Mouse (Mus musculus): Measurements from ENCODE around the gene Gm10160. TPM values are rescaled to one million over a fixed set of nuclear protein-coding genes. Genes with fewer than 3 reads are reported as not detected.

Gene Gm10160
- total RNA-seq, 2 experiments from 2014 or later = not detected

- intact Hi-C loops (cut with DNase I) = loop anchor here (1.0 to 2.0 kb wide), 3 partner anchors 31 to 104 kb away; partner anchors contain the start of gene 3110040N11Rik
- peak; percentile 88 to 89 for DNase-seq
Observed at GRCm38 (mm10) chr7:81829379-81829894, 26.2 kb downstream of the Gm10160 start, which contains the start of gene Btbd1. Btbd1 (minus strand) TSS chr7:81829431.

GRCm38 (mm10) chr7:81828681-81829378 is 26.8 kb downstream of the Gm10160 start:
- intact Hi-C loops (cut with DNase I) = loop anchor here (1.0 to 2.0 kb wide), 3 partner anchors 32 to 104 kb away; partner anchors contain the start of gene 3110040N11Rik
- peak; percentile 61 to 82 for DNase-seq

- intact Hi-C loops (cut with DNase I) = loop anchor here (2.0 kb wide), 2 partner anchors 33 to 39 kb away; partner anchors contain the start of gene 3110040N11Rik
- peak; percentile 13 to 14 for DNase-seq
Observed at GRCm38 (mm10) chr7:81827806-81828667, 27.6 kb downstream of the Gm10160 start.

- intact Hi-C loops (cut with DNase I) = no loop called here
- DNase-seq = peak; percentile 22 to 33
Observed at GRCm38 (mm10) chr7:81825381-81825780, 30.2 kb downstream of the Gm10160 start.

GRCm38 (mm10) chr7:81824906-81825305 is 30.7 kb downstream of the Gm10160 start:
- intact Hi-C loops (cut with DNase I) = no loop called here

GRCm38 (mm10) chr7:81806067-81806466 is 49.5 kb downstream of the Gm10160 start:
- no peak for DNase-seq
- intact Hi-C loops (cut with DNase I) = no loop called here

More at GRCm38 (mm10) chr7:81824906-81825305, 30.7 kb downstream of the Gm10160 start:
- DNase-seq = no peak

Other genes with a start within 250 kb of the Gm10160 start
- 100 to 1,000 TPM in 1 of 2 experiments, 10 to 100 TPM in 1; 89.6 to 108 TPM for gene Homer2, start 148.3 kb downstream of the Gm10160 start, total RNA-seq (2021)
- gene Ramac, start 92.9 kb downstream of the Gm10160 start, total RNA-seq (2021) = 10 to 100 TPM; 25.7 to 29.8 TPM
- 10 to 100 TPM; 25.9 to 26.2 TPM for gene 3110040N11Rik, start 66.3 kb downstream of the Gm10160 start, total RNA-seq (2021)
- gene Btbd1, start 26.4 kb downstream of the Gm10160 start, total RNA-seq (2021) = 100 to 1,000 TPM; 135 to 137 TPM
- 10 to 100 TPM in 1 of 2 experiments, 1 to 10 TPM in 1; 9.1 to 14.4 TPM for gene Tm6sf1, start 3.2 kb upstream of the Gm10160 start, total RNA-seq (2021)
- 1 to 10 TPM; 6.7 to 9.0 TPM for gene Hdgfl3, start 78.7 kb upstream of the Gm10160 start, total RNA-seq (2021)
- gene Bnc1, start 136.5 kb upstream of the Gm10160 start, total RNA-seq (2021) = 1 to 10 TPM; 1.5 to 1.9 TPM

Data from heart, postnatal 36 days (tissue).